Mouse (Mus musculus): ENCODE measurements at regions not wholly inside any gene's neighbourhood (a gene's known extent, or its start where the extent isn't known, plus 50 kb on each side); places are given as distances from the start of the nearest gene placed in this dataset.

DNA sequence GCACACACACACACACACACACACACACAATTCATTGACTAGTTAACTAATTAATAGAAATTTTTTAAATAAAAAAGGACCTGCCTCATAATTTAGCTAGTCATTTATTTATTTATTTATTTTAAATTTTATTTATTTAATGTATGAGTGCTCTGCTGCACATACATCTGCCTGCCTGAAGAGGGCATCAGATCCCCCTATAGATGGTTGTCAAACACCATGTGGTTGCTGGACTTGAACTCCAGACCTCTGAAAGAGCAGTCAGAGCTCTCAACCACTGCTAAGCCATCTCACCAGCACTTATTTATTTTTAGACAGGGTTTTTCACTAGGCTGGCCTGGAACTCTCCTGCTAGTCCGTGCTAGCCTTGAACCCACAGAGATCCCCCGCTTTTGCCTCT lies 50.6 kb upstream of the Hdhd5 start:
- TF ChIP-seq POLR2A (IDR thresholded peaks at IDR 0.05; ENCODE audit: borderline replicate concordance, control insufficient read depth, low read depth, low read length) = no peak
- TF ChIP-seq CTCF (IDR thresholded peaks at IDR 0.05; ENCODE audit: control insufficient read depth, insufficient read depth, low read length) = no peak
